Mouse (Mus musculus): Measurements from ENCODE around the gene Arid5b.

GRCm38 (mm10) chr10:68236956-68237455, 41.5 kb downstream of the Arid5b start:
- TF ChIP-seq CTCF (IDR thresholded peaks at IDR 0.05; ENCODE audit: low read depth) (no peak), EP300 (IDR thresholded peaks at IDR 0.05; ENCODE audit: low read depth) (no peak)

Data from liver, postnatal 0 days (tissue).